Mouse (Mus musculus): ENCODE results near the gene Pigo. TPM values are rescaled to one million over a fixed set of nuclear protein-coding genes. Genes with fewer than 3 reads are reported as not detected.

Gene Pigo
- total RNA-seq (2021), result 10 to 100 TPM; 20.5 to 24.4 TPM
- long read RNA-seq, experiment 1, full-length matches to known transcripts, result 3 of 11 reads
- long read RNA-seq, experiment 1, partial matches to known transcripts, result 2 of 11 reads
- long read RNA-seq, experiment 1, other reads (novel, unspliced or antisense), result 6 of 11 reads
- long read RNA-seq, experiment 2, full-length matches to known transcripts, result 1 of 5 reads
- long read RNA-seq, experiment 2, partial matches to known transcripts, result 2 of 5 reads
- long read RNA-seq, experiment 2, other reads (novel, unspliced or antisense), result 2 of 5 reads

GRCm38 (mm10) chr4:43025084-43025960, at the start of gene Pigo:
Gene Pigo (minus strand): TSS chr4:43025819.
- DNase-seq, result peak; percentile 94 to 95

- no peak for DNase-seq
Observed at GRCm38 (mm10) chr4:43074923-43075322, 49.3 kb upstream of the Pigo start.

- DNase-seq, result no peak
Observed at GRCm38 (mm10) chr4:43065471-43065870, 39.9 kb upstream of the Pigo start.

GRCm38 (mm10) chr4:43060286-43060685, 34.7 kb upstream of the Pigo start:
- peak in 1 of 2 experiments; percentile 49 for DNase-seq

GRCm38 (mm10) chr4:43059697-43060096, 34.1 kb upstream of the Pigo start:
- DNase-seq, result no peak

- peak; percentile 89 to 95 for DNase-seq
Observed at GRCm38 (mm10) chr4:43058753-43059654, 33.4 kb upstream of the Pigo start, which contains the start of gene Unc13b. Gene Unc13b (plus strand): TSS chr4:43058953.

- no peak for DNase-seq
Observed at GRCm38 (mm10) chr4:43058392-43058752, 32.8 kb upstream of the Pigo start.

- DNase-seq, result peak in 1 of 2 experiments; percentile 60
Observed at GRCm38 (mm10) chr4:43057654-43058053, 32.0 kb upstream of the Pigo start.

- peak; percentile 50 to 83 for DNase-seq
Observed at GRCm38 (mm10) chr4:43052627-43053026, 27.0 kb upstream of the Pigo start.

- DNase-seq, result peak; percentile 88 to 89
Observed at GRCm38 (mm10) chr4:43047231-43047630, 21.6 kb upstream of the Pigo start.

GRCm38 (mm10) chr4:43046607-43047006, 21.0 kb upstream of the Pigo start:
- DNase-seq, result no peak

GRCm38 (mm10) chr4:43045659-43046302, 20.2 kb upstream of the Pigo start, which contains the start of gene Fam214b:
Gene Fam214b (minus strand): TSS chr4:43046220.
- DNase-seq, result peak; percentile 99 to 100

GRCm38 (mm10) chr4:43045285-43045658, 19.7 kb upstream of the Pigo start:
- no peak for DNase-seq

GRCm38 (mm10) chr4:43044673-43045072, 19.1 kb upstream of the Pigo start:
- peak; percentile 56 to 84 for DNase-seq

GRCm38 (mm10) chr4:43043644-43044357, 18.2 kb upstream of the Pigo start:
- DNase-seq, result peak; percentile 65 to 87

GRCm38 (mm10) chr4:43040881-43041547, 15.4 kb upstream of the Pigo start:
- no peak for DNase-seq

- peak; percentile 96 to 98 for DNase-seq
Observed at GRCm38 (mm10) chr4:43040114-43040572, 14.5 kb upstream of the Pigo start.

- DNase-seq, result no peak
Observed at GRCm38 (mm10) chr4:43039609-43040008, 14.0 kb upstream of the Pigo start.

GRCm38 (mm10) chr4:43038567-43039495, 13.2 kb upstream of the Pigo start:
- peak; percentile 54 to 55 for DNase-seq
